Mouse (Mus musculus): Measurements from ENCODE around the gene Tomm20l. TPM values are rescaled to one million over a fixed set of nuclear protein-coding genes. Genes with fewer than 3 reads are reported as not detected.
"Not testable (repeated sequence)": the region's sequence is repeated elsewhere in the genome, so short reads cannot be mapped to it uniquely, and the experiment has no call there.

Gene Tomm20l
- not detected for total RNA-seq (2021)
- long read RNA-seq, experiment 1, result 0 reads
- long read RNA-seq, experiment 2, result 0 reads

DNA sequence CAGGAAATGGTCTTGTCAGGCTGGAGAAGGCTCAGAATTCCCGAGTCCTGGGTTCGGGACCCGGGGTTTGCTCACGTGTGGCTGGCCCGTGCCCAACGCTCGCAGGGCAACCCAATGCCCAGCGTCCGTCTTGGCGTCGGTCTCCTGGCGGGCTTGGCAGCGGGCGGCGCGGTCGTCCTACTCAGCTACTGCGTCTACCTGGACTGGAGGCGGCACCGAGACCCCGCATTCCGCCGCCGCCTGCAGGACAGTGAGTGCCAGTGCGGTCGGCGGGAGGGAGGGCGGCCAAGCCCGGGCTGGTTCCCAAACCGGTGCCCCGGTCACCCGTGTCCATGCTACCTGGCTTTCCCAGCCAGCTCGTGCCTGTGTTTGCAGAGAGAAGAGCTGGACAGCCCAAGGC lies at the start of gene Tomm20l:
TSS of gene Tomm20l (plus strand) at position 98 of the 400 bp plus-strand sequence.
- peak within 1 kb of the TSS; percentile 4; the same call in 1 of the 2 replicates for H3K27ac ChIP-seq
- H3K4me3 ChIP-seq, result peak within 1 kb of the TSS; percentile 62

DNA sequence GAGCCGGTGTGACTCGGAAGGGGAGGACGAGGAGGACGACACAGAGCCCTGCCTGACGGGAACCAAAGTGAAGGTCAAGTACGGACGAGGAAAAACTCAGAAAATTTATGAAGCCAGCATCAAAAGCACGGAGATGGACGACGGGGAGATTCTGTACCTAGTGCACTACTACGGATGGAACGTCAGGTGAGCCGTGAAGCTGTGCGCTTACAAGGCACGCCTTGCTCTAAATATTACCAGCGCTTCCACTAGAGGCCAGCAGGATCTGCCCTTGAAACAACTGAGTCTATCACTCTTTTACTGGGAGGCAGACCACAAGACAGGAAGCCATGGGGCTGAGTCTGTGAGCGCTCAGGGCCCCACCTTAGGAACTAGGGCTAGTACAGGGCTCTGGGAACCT lies 41.4 kb upstream of the Tomm20l start:
- Histone ChIP-seq H3K4me3 (no peak overlapping the region), H3K27ac (no peak overlapping the region)
- no peak for DNase-seq
- intact Hi-C loops (cut with DNase I), result no loop called here
- no peak for TF ChIP-seq CTCF (IDR thresholded peaks at IDR 0.05)

More for the DNA sequence above, at the start of gene Tomm20l:
- peak; percentile 54 for DNase-seq
- peak; percentile 37; the same call in 1 of the 2 replicates for TF ChIP-seq CTCF (IDR thresholded peaks at IDR 0.05)
- intact Hi-C loops (cut with DNase I), result no loop called here

GRCm38 (mm10) chr12:71072048-71072447 lies 39.2 kb upstream of the Tomm20l start:
- Histone ChIP-seq H3K4me3 (no peak overlapping the region), H3K27ac (no peak overlapping the region)
- intact Hi-C loops (cut with DNase I), result no loop called here
- no peak for DNase-seq
- no peak for TF ChIP-seq CTCF (IDR thresholded peaks at IDR 0.05)

DNA sequence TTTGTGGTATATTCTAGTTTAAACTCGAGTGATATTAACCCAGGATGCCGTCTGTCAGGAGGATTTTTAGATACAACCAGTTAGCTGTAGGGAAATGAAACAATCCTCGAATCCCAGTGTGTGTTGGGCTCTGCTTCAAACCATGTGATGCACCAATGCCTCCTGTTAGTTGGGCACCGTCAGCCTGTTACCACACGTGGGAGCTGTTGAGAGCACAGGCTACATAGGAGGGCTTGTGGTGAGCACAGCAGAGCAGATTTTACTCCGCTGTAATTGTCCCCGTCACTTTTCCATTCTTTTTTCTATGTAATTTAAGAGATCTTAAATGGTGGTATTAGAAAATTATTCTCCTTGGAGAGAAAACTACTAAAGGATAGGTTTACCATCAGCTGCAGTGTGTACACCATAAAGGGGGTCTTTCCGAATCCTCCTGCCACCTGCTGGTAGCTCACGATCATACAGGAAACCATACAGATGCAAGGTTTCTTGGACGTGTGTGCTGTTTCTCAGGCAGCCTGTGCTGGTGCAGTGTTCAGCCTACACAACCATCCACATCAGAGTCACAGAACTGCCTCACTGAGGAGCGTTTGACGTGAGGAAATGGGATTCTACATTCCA lies 38.0 kb upstream of the Tomm20l start:
- intact Hi-C loops (cut with DNase I), result no loop called here
- no peak for DNase-seq
- peak; percentile 44 for TF ChIP-seq CTCF (IDR thresholded peaks at IDR 0.05)
- no peak overlapping the region for H3K27ac ChIP-seq
- no peak overlapping the region for H3K4me3 ChIP-seq

DNA sequence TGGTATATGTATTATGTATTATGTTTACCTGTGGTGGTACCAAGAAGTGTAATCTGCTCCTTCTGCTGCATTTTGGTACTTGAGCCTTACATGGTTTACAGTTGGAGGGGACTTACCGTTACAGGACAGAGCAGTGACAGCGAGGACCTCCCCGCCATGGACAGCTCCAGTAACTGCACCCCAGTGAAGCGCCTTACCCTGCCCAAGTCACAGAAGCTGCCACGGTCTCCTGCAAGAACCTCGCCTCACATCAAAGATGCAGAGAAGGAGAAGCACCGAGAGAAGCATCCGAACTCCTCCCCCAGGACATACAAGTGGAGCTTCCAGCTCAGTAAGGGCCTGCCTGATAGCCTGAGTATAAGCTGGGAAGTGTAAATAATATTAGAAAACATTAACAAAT lies 24.9 kb upstream of the Tomm20l start:
- no peak overlapping the region for H3K27ac ChIP-seq
- no peak for DNase-seq
- no peak for TF ChIP-seq CTCF (IDR thresholded peaks at IDR 0.05)
- no peak overlapping the region for H3K4me3 ChIP-seq
- intact Hi-C loops (cut with DNase I), result no loop called here

DNA sequence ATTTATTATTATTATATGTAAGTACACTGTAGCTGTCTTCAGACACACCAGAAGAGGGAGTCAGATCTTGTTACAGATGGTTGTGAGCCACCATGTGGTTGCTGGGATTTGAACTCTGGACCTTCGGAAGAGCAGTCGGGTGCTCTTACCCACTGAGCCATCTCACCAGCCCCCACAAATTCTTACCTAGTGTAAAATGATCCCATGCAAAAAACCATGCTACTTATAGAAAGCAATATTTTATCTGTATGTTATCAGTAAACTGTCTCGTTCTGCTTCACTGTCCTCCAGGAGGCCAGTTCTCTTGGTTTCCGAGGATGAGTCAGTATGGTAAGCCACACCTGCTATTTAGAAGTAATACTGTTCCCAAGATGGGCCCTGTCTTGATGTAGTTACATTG lies 7.0 kb upstream of the Tomm20l start:
- DNase-seq; intact Hi-C loops (cut with DNase I); H3K4me3 ChIP-seq; H3K27ac ChIP-seq: not testable (repeated sequence)

GRCm38 (mm10) chr12:71107216-71107771 lies 3.9 kb upstream of the Tomm20l start:
- DNase-seq, result no peak
- intact Hi-C loops (cut with DNase I), result no loop called here
- Histone ChIP-seq H3K4me3 (no peak overlapping the region), H3K27ac (no peak overlapping the region)
- no peak for TF ChIP-seq CTCF (IDR thresholded peaks at IDR 0.05)

- no peak for DNase-seq
- H3K27ac ChIP-seq, result no peak overlapping the region
- H3K4me3 ChIP-seq, result no peak overlapping the region
- TF ChIP-seq CTCF (IDR thresholded peaks at IDR 0.05), result no peak
- intact Hi-C loops (cut with DNase I), result no loop called here
Measured at GRCm38 (mm10) chr12:71113074-71113473, 1.8 kb downstream of the Tomm20l start.

DNA sequence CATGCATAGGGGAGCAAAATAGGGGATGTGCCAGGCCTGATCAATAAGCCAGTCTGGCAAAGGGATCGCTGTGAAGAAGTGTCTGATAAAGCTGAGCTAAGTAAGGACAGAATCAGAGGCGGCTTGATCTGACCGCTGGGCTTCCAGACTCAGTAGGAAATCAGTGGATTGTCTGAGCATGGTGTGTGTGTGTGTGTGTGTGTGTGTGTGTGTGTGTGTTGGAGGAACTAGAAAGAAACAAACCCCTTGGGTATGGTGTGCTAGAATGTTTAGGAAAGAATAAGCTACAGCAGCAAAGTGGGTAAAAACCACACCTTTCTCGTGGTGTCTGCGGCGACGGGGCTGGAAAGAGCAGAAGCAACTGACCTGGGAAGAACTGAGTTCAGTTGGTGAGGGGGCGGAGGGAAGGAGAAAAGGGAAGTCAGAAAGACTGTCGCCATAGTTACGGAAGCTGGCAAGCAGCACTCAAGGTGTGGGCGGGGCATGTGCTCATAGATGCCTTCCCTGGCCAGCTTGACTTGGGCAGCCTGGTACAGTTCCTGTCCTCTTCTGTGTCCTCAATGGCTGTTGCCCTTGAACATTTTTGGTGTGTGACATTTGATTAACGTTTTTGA lies 2.6 kb downstream of the Tomm20l start:
- Histone ChIP-seq H3K27ac (no peak overlapping the region), H3K4me3 (no peak overlapping the region)
- TF ChIP-seq CTCF (IDR thresholded peaks at IDR 0.05), result no peak
- intact Hi-C loops (cut with DNase I), result no loop called here
- peak; percentile 34 for DNase-seq

GRCm38 (mm10) chr12:71116411-71116810 lies 5.2 kb downstream of the Tomm20l start:
- Histone ChIP-seq H3K4me3 (no peak overlapping the region), H3K27ac (no peak overlapping the region)
- no peak for DNase-seq
- intact Hi-C loops (cut with DNase I), result no loop called here
- TF ChIP-seq CTCF (IDR thresholded peaks at IDR 0.05), result no peak

- H3K4me3 ChIP-seq, result no peak overlapping the region
- H3K27ac ChIP-seq, result no peak overlapping the region
- intact Hi-C loops (cut with DNase I), result no loop called here
- TF ChIP-seq CTCF (IDR thresholded peaks at IDR 0.05), result no peak
- no peak for DNase-seq
Measured at GRCm38 (mm10) chr12:71122731-71123130, 11.5 kb downstream of the Tomm20l start.

GRCm38 (mm10) chr12:71123286-71123685 lies 12.1 kb downstream of the Tomm20l start:
- H3K4me3 ChIP-seq, result no peak overlapping the region
- no peak overlapping the region for H3K27ac ChIP-seq
- no peak for DNase-seq
- intact Hi-C loops (cut with DNase I), result no loop called here
- no peak for TF ChIP-seq CTCF (IDR thresholded peaks at IDR 0.05)

DNA sequence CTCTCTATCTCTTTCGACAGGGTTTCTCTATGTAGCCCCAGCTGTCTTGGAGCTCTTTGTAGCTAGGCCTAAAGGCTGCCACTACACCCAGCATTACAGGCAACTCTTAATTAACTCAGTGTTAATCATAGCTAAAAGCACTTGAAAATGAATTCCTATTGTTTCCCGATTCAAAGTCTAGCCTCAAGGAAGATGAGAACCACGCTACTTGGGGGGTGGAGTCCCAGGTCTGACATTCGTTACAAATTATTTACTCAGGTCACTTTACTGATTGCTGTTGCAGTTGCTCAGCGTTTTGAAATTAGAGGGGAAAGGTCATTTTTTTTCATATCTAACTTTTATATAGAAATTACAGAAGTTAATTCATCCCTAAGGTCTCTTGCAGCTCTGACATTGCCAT lies 24.4 kb downstream of the Tomm20l start:
- intact Hi-C loops (cut with DNase I), result loop anchor here (5.0 kb wide), 1 partner anchor 118 kb away; the partner anchor contains the start of gene Arid4a

More for the DNA sequence above, 24.4 kb downstream of the Tomm20l start:
- H3K4me3 ChIP-seq, result peak overlapping the region; percentile 92
- H3K27ac ChIP-seq, result peak overlapping the region; percentile 98
- TF ChIP-seq CTCF (IDR thresholded peaks at IDR 0.05), result no peak
- DNase-seq, result no peak
